Mouse (Mus musculus) ES-E14 (cell line): Measurements from ENCODE around the gene Ttc13. TPM values are rescaled to one million over a fixed set of nuclear protein-coding genes. Genes with fewer than 3 reads are reported as not detected.

Source experiments
- DNase-seq: peaks from one replicate; pipeline ENCODE4 v3.0.0-alpha.2; 2013; ENCODE audit warnings: low read depth, low spot score
- H3K27ac ChIP-seq: 2 replicates; pipeline ENCODE4 v1.5.1; 2012; ENCODE audit warnings: low read depth, mild to moderate bottlenecking, low read length, moderate library complexity, mixed read lengths; ENCODE audit not compliant: poor library complexity, insufficient read depth, severe bottlenecking
- H3K36me3 ChIP-seq: 2 replicates; pipeline ENCODE4 v1.6.1; 2012; ENCODE audit warnings: mild to moderate bottlenecking, low read length, moderate library complexity, mixed read lengths; ENCODE audit not compliant: control insufficient read depth, poor library complexity, insufficient read depth, severe bottlenecking
- H3K4me1 ChIP-seq, 2 experiments: fragments of 150-350 bp in 1 of 2; sonication (generic) in 1 of 2; 2 replicates each; pipeline ENCODE4 v1.6.1; 2012; ENCODE audit warnings: low read length in 2 of 2, mild to moderate bottlenecking in 1 of 2, mixed read lengths in 1 of 2; ENCODE audit not compliant: control insufficient read depth in 2 of 2, insufficient read depth in 2 of 2, poor library complexity in 1 of 2
- H3K4me3 ChIP-seq, 2 experiments: fragments of 150-350 bp in 1 of 2; sonication (generic) in 1 of 2; 2 replicates each; pipeline ENCODE4 v1.5.1; 2012; ENCODE audit warnings: low read length in 2 of 2, low read depth in 1 of 2, mild to moderate bottlenecking in 1 of 2, mixed read lengths in 1 of 2; ENCODE audit not compliant: insufficient read depth in 1 of 2, poor library complexity in 1 of 2, severe bottlenecking in 1 of 2
- H3K9ac ChIP-seq: 2 replicates; pipeline ENCODE4 v1.6.1; 2012; ENCODE audit warnings: low read depth, mild to moderate bottlenecking, low read length, mixed read lengths; ENCODE audit not compliant: poor library complexity, insufficient read depth, severe bottlenecking
- H3K9me3 ChIP-seq: fragments of 150-350 bp; sonication (generic); 2 replicates; pipeline ENCODE4 v1.6.1; 2012; ENCODE audit warnings: low read depth, mild to moderate bottlenecking, low read length; ENCODE audit not compliant: control insufficient read depth, insufficient read depth
- CHD2 ChIP-seq: IDR thresholded peaks from 2 replicates; pipeline ENCODE4 v1.6.1; 2014; ENCODE audit warnings: mild to moderate bottlenecking, low read depth, low read length, inconsistent platforms
- HCFC1 ChIP-seq: IDR thresholded peaks from 2 replicates; pipeline ENCODE4 v1.6.1; 2012; ENCODE audit warnings: low read length, inconsistent platforms, borderline replicate concordance; ENCODE audit not compliant: insufficient read depth
- MAFK ChIP-seq: IDR thresholded peaks from 2 replicates; pipeline ENCODE4 v1.6.1; 2014; ENCODE audit warnings: mild to moderate bottlenecking, low read depth, low read length, inconsistent platforms; ENCODE audit not compliant: insufficient read depth
- ZC3H11A ChIP-seq: IDR thresholded peaks from 2 replicates; pipeline ENCODE4 v1.6.1; 2012; ENCODE audit warnings: low read depth, mild to moderate bottlenecking, inconsistent platforms, low read length, borderline replicate concordance
- ZNF384 ChIP-seq: IDR thresholded peaks from 2 replicates; pipeline ENCODE4 v1.6.1; 2012; ENCODE audit warnings: low read depth, low read length, inconsistent platforms
- in situ Hi-C, 2 experiments: fragments of 600-800 bp; cut with MboI; formaldehyde crosslinking; loops; one replicate each; pipeline ENCODE4 v1.15.1; 2025; ENCODE audit warnings: low sequenced_read_pairs in 2 of 2, inconsistent platforms in 1 of 2; ENCODE audit not compliant: unreplicated experiment in 2 of 2
- total RNA-seq: library from RNA; depleted of rRNA; stranded (reverse); fragments of 300-350 nt; gene quantifications from 2 replicates; pipeline ENCODE4 v1.2.3, GENCODE M21; 2012

Gene Ttc13
- total RNA-seq, 1 experiment = 74.8 TPM

DNA sequence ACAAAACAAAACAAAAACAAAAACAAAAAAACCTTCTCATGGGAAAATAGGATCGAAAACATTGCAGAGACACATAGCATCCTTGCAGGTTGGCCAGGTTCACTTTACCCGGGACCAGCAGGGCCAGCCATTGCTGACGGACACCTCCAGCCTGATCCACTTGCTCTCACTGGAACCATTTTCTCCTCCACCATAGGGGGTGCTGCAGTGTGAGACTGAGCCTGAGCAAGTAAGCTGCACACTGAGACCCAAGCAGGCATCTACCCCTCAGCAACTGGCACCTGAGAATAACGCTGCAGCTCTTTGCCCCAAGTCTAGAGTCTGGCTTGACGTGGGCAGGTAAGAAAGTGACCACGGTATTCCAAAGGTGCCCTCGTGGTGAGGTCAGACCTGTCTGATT is 1.6 kb downstream of the Ttc13 start:
- in situ Hi-C loops = no loop called here
- TF ChIP-seq ZNF384 = no peak
- TF ChIP-seq CHD2 = no peak
- no peak for TF ChIP-seq ZC3H11A
- no peak for TF ChIP-seq MAFK
- TF ChIP-seq HCFC1 = no peak
- H3K4me3 ChIP-seq = no peak overlapping the region; a peak in 1 of 4 replicates

DNA sequence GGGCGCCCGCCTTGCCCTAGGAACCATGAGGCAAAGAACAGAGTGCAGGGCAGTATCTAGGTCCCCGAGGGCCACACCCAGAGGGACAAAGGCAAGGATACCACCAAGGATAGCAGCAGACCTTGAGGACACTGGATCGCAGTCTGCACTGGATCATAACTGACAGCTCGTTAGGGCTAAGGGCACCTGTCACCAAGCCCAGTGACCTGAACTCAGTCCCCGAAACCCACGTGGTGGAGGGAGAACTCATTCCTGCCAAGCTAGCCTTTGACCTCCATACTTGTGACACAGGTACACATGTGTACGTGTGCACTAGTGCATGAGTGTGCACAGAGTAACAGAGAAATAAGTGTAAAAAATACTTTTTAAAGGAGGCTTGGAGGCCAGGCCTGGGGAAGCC is 6.0 kb downstream of the Ttc13 start:
- DNase-seq = no peak
- Histone ChIP-seq H3K4me1 (peaks cover 2 to 5% of the 10 kb centered on the region in 2 experiments; a peak in 2 of 4 replicates), H3K27ac (no peak overlapping the region), H3K4me3 (no peak overlapping the region), H3K9ac (no peak overlapping the region), H3K9me3 (no peaks in the 10 kb centered on the region), H3K36me3 (peaks cover 24% of the 10 kb centered on the region; the same call in 1 of the 2 replicates)
- no peak for TF ChIP-seq HCFC1
- TF ChIP-seq CHD2 = no peak
- TF ChIP-seq ZC3H11A = no peak
- no peak for TF ChIP-seq ZNF384
- TF ChIP-seq MAFK = no peak
- in situ Hi-C loops = no loop called here

More for the DNA sequence above, 1.6 kb downstream of the Ttc13 start:
- Histone ChIP-seq H3K36me3 (no peaks in the 10 kb centered on the region; the same call in none of the 2 replicates), H3K4me1 (peaks cover 6 to 10% of the 10 kb centered on the region in 2 experiments; a peak in 3 of 4 replicates), H3K9me3 (no peaks in the 10 kb centered on the region), H3K9ac (no peak overlapping the region), H3K27ac (no peak overlapping the region)
- no peak for DNase-seq

- Histone ChIP-seq H3K4me3 (no peak overlapping the region), H3K36me3 (peaks cover 33% of the 10 kb centered on the region), H3K9me3 (no peaks in the 10 kb centered on the region), H3K4me1 (peaks cover 0 to 5% of the 10 kb centered on the region in 2 experiments; a peak in 1 of 4 replicates), H3K27ac (no peak overlapping the region), H3K9ac (no peak overlapping the region)
- TF ChIP-seq MAFK (no peak), ZNF384 (no peak), CHD2 (no peak), ZC3H11A (no peak), HCFC1 (no peak)
- no peak for DNase-seq
- in situ Hi-C loops = no loop called here
These were observed 8.6 kb downstream of the Ttc13 start for GRCm38 (mm10) chr8:124713207-124713606.

DNA sequence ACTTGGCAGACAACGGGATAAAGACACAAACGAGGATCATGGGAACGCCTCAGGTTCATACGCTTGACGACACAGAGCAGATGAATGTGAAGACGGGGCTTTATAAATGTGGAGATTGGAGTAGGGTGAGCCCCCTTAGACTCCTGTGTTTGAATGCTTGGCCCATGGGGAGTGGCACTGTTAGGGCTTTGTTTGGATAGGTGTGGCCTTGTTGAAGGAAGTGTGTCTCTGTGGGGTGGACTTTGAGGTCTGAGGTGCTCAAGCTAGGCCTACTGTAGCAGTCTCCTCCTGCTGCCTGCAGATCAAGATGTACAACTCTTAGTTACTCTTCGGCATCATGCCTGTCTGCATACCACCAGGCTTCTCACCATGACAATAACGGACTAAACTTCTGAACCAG is 16.0 kb downstream of the Ttc13 start:
- DNase-seq = peak; percentile 7
- TF ChIP-seq CHD2 (no peak), ZNF384 (no peak), HCFC1 (no peak), ZC3H11A (no peak), MAFK (no peak)
- in situ Hi-C loops = no loop called here

DNA sequence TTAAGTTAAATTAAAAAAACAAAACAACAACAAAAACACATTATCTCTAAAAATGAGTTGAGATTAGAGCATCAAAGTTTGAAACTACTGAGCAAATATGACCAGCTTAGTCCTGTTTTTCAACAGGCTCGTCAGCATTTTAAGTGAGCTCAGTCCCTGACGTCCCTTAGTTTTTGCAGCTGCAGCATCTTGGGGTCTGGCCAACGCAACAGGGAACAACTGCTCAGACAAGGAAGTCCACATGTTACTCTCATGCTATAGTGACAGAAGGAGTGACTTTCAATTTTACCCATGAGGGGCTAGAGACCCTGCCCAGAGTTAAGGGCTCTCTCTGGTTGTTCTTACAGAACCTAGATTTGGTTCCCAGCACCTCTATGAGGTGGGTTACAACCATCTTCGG is 17.4 kb downstream of the Ttc13 start:
- no peak for DNase-seq
- Histone ChIP-seq H3K4me1 (peaks cover 0 to 5% of the 10 kb centered on the region in 2 experiments; a peak in 2 of 4 replicates), H3K36me3 (peaks cover 39% of the 10 kb centered on the region), H3K9me3 (no peaks in the 10 kb centered on the region), H3K4me3 (no peak overlapping the region), H3K9ac (no peak overlapping the region), H3K27ac (no peak overlapping the region)
- TF ChIP-seq CHD2 (no peak), ZC3H11A (no peak), HCFC1 (no peak), MAFK (no peak), ZNF384 (no peak)
- in situ Hi-C loops = no loop called here

More for the DNA sequence above, 16.0 kb downstream of the Ttc13 start:
- peaks cover 0 to 5% of the 10 kb centered on the region in 2 experiments; a peak in 2 of 4 replicates for H3K4me1 ChIP-seq
- H3K4me3 ChIP-seq = no peak overlapping the region
- peaks cover 34% of the 10 kb centered on the region for H3K36me3 ChIP-seq
- H3K27ac ChIP-seq = no peak overlapping the region
- no peaks in the 10 kb centered on the region for H3K9me3 ChIP-seq
- no peak overlapping the region for H3K9ac ChIP-seq
